Mouse (Mus musculus) MEL (cell line): Measurements from ENCODE around the gene Ang5.
"Not testable (repeated sequence)": the region's sequence is repeated elsewhere in the genome, so short reads cannot be mapped to it uniquely, and the experiment has no call there.

Experiments used
- CHD1 ChIP-seq: IDR thresholded peaks from 2 replicates; pipeline ENCODE4 v1.6.1; 2012; ENCODE audit warnings: low read depth, mild to moderate bottlenecking, inconsistent platforms, low read length, improper control_type of control experiment
- CHD2 ChIP-seq: IDR thresholded peaks from 2 replicates; pipeline ENCODE4 v1.6.1; 2011; ENCODE audit warnings: low read length, improper control_type of control experiment
- CTCF ChIP-seq, 3 experiments: IDR thresholded peaks in 2 of 3; conservative IDR thresholded peaks in 1 of 3; 2 replicates each; pipeline ENCODE4 v1.5.1; 2011 to 2012; ENCODE audit warnings: low read length in 3 of 3, low read depth in 2 of 3, mild to moderate bottlenecking in 2 of 3, improper control_type of control experiment in 1 of 3, inconsistent platforms in 1 of 3, mixed read lengths in 1 of 3, moderate library complexity in 1 of 3; ENCODE audit not compliant: control insufficient read depth in 1 of 3, insufficient read depth in 1 of 3, poor library complexity in 1 of 3, severe bottlenecking in 1 of 3
- GATA1 ChIP-seq: IDR thresholded peaks from 2 replicates; pipeline ENCODE4 v1.6.1; 2011; ENCODE audit warnings: low read depth, low read length, improper control_type of control experiment
- MAFK ChIP-seq: IDR thresholded peaks from 2 replicates; pipeline ENCODE4 v1.6.1; 2011; ENCODE audit warnings: low read depth, mild to moderate bottlenecking, low read length, improper control_type of control experiment, borderline replicate concordance
- MAZ ChIP-seq: IDR thresholded peaks from 2 replicates; pipeline ENCODE4 v1.6.1; 2012; ENCODE audit warnings: low read depth, mild to moderate bottlenecking, inconsistent platforms, low read length, improper control_type of control experiment
- MYC ChIP-seq: IDR thresholded peaks from 2 replicates; pipeline ENCODE4 v1.6.1; 2011; ENCODE audit warnings: low read depth, mild to moderate bottlenecking, low read length, improper control_type of control experiment, moderate library complexity
- POLR2A ChIP-seq, 2 experiments: IDR thresholded peaks; 2 replicates each; pipeline ENCODE4 v1.6.1; 2011 to 2012; ENCODE audit warnings: low read length in 2 of 2, mild to moderate bottlenecking in 2 of 2, control low read depth in 1 of 2, improper control_type of control experiment in 1 of 2, low read depth in 1 of 2, moderate library complexity in 1 of 2; ENCODE audit not compliant: control insufficient read depth in 1 of 2, insufficient read depth in 1 of 2, poor library complexity in 1 of 2
- POLR2AphosphoS2 ChIP-seq: IDR thresholded peaks from 2 replicates; pipeline ENCODE4 v1.6.1; 2011; ENCODE audit warnings: low read length, improper control_type of control experiment
- POLR2AphosphoS5 ChIP-seq: IDR thresholded peaks from 2 replicates; pipeline ENCODE4 v1.6.1; 2012; ENCODE audit warnings: low read depth, borderline replicate concordance, mild to moderate bottlenecking, inconsistent platforms, low read length, moderate library complexity, mixed read lengths
- RAD21 ChIP-seq: IDR thresholded peaks from 2 replicates; pipeline ENCODE4 v1.6.1; 2011; ENCODE audit warnings: mild to moderate bottlenecking, low read depth, low read length, improper control_type of control experiment
- RCOR1 ChIP-seq: IDR thresholded peaks from 2 replicates; pipeline ENCODE4 v1.6.1; 2012; ENCODE audit warnings: low read depth, mild to moderate bottlenecking, inconsistent platforms, low read length, improper control_type of control experiment

GRCm38 (mm10) chr14:43918214-43918613 is 38.7 kb upstream of the Ang5 start:
- TF ChIP-seq MAZ; MYC; GATA1; POLR2AphosphoS5; CHD2; RCOR1; POLR2AphosphoS2; CTCF (IDR thresholded peaks at IDR 0.05 in 2 of 3, conservative IDR thresholded peaks at IDR 0.05 in 1 of 3; ENCODE audit: control insufficient read depth in 1 of 3, insufficient read depth in 1 of 3, low read depth in 2 of 3, low read length in 3 of 3, poor library complexity in 1 of 3, severe bottlenecking in 1 of 3); RAD21; MAFK; CHD1; POLR2A (IDR thresholded peaks at IDR 0.05; ENCODE audit: control insufficient read depth in 1 of 2, insufficient read depth in 1 of 2, low read depth in 1 of 2, low read length in 2 of 2, poor library complexity in 1 of 2): not testable (repeated sequence)
